Mouse (Mus musculus) T-helper 2 cell (primary cell): ENCODE measurements around the gene Klhl29.
"Not testable (repeated sequence)": the region's sequence is repeated elsewhere in the genome, so short reads cannot be mapped to it uniquely, and the experiment has no call there.

Experiments used
- in situ Hi-C: fragments of 300-600 bp; cut with MboI, MseI; formaldehyde crosslinking; loops from one replicate; pipeline ENCODE4 v1.15.1; 2025; ENCODE audit warnings: high pct_unique_total_duplicates

Klhl29 gene

GRCm38 (mm10) chr12:5359065-5359464 is 16.4 kb downstream of the Klhl29 start:
- in situ Hi-C loops: loop anchor here (25.0 kb wide), 1 partner anchor 1778 kb away; no protein-coding TSS in a partner anchor

- in situ Hi-C loops: loop anchor here (25.0 kb wide), 1 partner anchor 1779 kb away; no protein-coding TSS in a partner anchor
Observed at GRCm38 (mm10) chr12:5358497-5358896, 17.0 kb downstream of the Klhl29 start.

- in situ Hi-C loops: loop anchor here (25.0 kb wide), 1 partner anchor 1784 kb away; no protein-coding TSS in a partner anchor
Observed at GRCm38 (mm10) chr12:5353416-5353815, 22.1 kb downstream of the Klhl29 start.

- in situ Hi-C loops: loop anchor here (25.0 kb wide), 1 partner anchor 1785 kb away; no protein-coding TSS in a partner anchor
Observed at GRCm38 (mm10) chr12:5352771-5353170, 22.7 kb downstream of the Klhl29 start.

GRCm38 (mm10) chr12:5350491-5351285 is 24.8 kb downstream of the Klhl29 start:
- in situ Hi-C loops: loop anchor here (25.0 kb wide), 1 partner anchor 1787 kb away; no protein-coding TSS in a partner anchor

- in situ Hi-C loops: no loop called here
Observed at GRCm38 (mm10) chr12:5345088-5345487, 30.4 kb downstream of the Klhl29 start.

- in situ Hi-C loops: not testable (repeated sequence)
Observed at GRCm38 (mm10) chr12:5344457-5344856, 31.0 kb downstream of the Klhl29 start.

GRCm38 (mm10) chr12:5340151-5340603 is 35.3 kb downstream of the Klhl29 start:
- in situ Hi-C loops: no loop called here

GRCm38 (mm10) chr12:5336927-5337712 is 38.4 kb downstream of the Klhl29 start:
- in situ Hi-C loops: no loop called here

- in situ Hi-C loops: no loop called here
Observed at GRCm38 (mm10) chr12:5336331-5336730, 39.2 kb downstream of the Klhl29 start.

GRCm38 (mm10) chr12:5334956-5335355 is 40.5 kb downstream of the Klhl29 start:
- in situ Hi-C loops: no loop called here

GRCm38 (mm10) chr12:5334175-5334574 is 41.3 kb downstream of the Klhl29 start:
- in situ Hi-C loops: no loop called here

- in situ Hi-C loops: no loop called here
Observed at GRCm38 (mm10) chr12:5331810-5332484, 43.5 kb downstream of the Klhl29 start.

- in situ Hi-C loops: no loop called here
Observed at GRCm38 (mm10) chr12:5330496-5331070, 44.9 kb downstream of the Klhl29 start.

- in situ Hi-C loops: no loop called here
Observed at GRCm38 (mm10) chr12:5322444-5323087, 52.9 kb downstream of the Klhl29 start.

- in situ Hi-C loops: no loop called here
Observed at GRCm38 (mm10) chr12:5321017-5321416, 54.5 kb downstream of the Klhl29 start.

- in situ Hi-C loops: no loop called here
Observed at GRCm38 (mm10) chr12:5319359-5319973, 56.0 kb downstream of the Klhl29 start.

- in situ Hi-C loops: no loop called here
Observed at GRCm38 (mm10) chr12:5316029-5316567, 59.4 kb downstream of the Klhl29 start.

GRCm38 (mm10) chr12:5307923-5308322 is 67.6 kb downstream of the Klhl29 start:
- in situ Hi-C loops: no loop called here

GRCm38 (mm10) chr12:5305466-5305865 is 70.0 kb downstream of the Klhl29 start:
- in situ Hi-C loops: no loop called here
